Mouse (Mus musculus) c-Kit-positive CD71-positive TER-119-positive erythroid progenitor cells, embryonic 14.5 days (primary cell): ENCODE measurements at regions not wholly inside any gene's neighbourhood (a gene's known extent, or its start where the extent isn't known, plus 50 kb on each side); places are given as distances from the start of the nearest gene placed in this dataset.

Experiments
- DNase-seq: peaks from one replicate; pipeline ENCODE4 v3.0.0-alpha.2; 2013; ENCODE audit warnings: low spot score

DNA sequence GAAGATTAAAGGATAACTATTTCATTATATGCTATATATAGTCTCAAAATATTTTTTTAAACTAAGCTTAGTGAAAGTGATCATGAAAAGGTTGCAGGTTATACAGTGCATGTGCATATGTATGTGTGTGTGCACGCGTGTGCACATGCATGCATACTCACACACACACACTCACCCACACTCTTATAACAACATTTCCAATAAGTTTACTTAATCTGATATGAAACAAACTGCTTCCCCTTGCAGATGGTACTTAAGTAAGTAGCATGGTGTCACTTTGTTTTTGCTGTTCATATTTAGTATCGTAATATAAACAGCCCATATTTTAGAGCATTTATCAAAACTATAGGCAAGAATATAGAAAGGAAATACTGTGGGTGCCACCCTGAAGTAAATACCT is 275.0 kb downstream of the Gm5447 start:
- DNase-seq: no peak

DNA sequence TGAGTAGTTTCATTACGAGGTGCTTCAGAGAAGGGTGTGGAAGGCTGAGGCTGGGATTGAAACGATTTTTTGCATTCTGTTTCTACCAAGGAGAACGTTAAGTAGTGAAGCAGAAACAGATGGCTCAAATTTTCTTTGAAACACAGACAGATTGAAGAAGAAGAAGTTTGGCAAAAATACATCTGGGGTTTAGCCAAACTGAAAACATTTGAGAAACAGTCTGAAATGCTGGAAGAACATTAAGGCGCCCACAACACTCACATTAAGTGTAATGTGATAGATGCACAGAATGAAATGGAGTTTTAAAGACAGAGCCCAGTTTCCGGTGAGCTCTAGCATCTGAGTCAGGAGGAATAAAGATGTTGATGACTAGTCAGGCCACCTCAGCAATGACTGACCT is 275.5 kb downstream of the Gm5447 start:
- no peak for DNase-seq

DNA sequence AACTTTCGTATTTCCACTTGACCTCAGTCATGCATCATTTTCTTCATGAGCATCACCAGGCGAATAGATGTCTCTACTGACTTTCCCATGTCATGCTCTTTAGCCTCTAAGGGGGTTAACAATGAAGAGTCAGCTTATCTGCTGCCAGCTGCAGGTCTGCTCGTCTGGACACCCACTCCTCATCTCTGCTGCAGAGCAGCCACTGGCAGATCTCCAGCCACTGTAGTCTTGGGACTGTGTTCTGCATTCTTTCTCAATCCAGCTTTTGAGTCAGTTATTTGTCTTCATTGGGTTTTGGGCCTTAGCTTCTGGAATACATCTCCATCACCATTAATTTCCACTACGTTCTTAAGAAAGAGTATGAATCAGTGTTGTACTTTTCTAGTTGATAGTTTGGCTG is 280.0 kb downstream of the Gm5447 start:
- no peak for DNase-seq

DNA sequence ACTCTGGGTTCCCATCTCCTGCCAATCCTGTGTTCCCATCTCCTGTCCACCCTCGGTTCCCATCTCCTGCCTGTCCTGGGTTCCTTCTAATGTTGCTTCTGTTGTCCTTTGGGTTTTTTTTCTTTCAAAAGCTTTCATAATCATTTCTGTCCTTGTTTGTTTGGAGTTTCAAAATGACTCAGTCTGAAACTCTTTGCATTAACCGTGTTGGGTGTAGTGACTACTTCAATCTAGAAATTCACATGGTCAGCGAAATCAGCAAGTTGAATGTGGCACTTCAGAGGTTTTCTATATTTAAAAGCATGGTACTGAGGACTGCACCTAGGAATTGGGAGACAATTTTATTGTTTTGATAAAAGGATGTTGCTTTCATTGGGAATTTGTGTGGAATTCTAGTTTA is 280.7 kb downstream of the Gm5447 start:
- no peak for DNase-seq

DNA sequence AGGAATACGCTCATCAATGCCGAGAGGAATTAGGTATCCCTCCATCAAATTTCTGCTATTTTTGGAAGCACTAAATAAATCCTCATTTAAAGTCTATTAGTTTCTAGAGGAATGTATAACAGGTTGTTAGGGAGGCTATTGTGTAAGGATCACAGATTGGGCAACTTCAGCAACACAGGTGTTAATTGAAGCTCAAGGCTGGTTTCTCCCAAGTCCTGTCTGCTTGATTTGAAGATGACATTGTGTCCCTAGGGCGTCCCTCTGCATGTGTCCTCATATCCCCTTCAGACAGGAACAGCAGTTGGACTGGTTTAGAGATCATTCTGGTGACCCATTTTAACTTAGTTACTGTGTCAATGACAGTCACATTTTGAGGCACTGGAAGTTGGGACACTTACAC is 281.5 kb downstream of the Gm5447 start:
- DNase-seq: no peak

DNA sequence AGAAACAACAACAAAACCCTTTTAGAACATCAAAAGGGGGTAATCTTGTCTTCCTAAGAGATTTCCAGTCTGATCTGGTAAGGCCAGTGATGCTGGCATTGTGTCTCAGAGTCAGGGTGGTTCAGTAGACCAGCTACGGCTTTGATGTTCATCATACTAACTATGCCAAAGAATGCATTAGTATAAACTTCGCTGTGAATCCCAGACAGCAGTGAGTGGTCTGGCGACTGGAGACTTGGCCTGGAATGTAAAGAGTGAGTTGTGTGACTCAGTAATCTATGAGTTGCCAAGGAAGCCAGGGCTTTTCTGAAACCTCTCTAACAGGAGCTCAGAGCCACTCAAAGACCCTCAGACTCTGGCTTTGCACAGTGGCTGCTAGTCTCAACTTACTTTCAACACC is 288.1 kb upstream of the Foxq1 start:
- DNase-seq: no peak

DNA sequence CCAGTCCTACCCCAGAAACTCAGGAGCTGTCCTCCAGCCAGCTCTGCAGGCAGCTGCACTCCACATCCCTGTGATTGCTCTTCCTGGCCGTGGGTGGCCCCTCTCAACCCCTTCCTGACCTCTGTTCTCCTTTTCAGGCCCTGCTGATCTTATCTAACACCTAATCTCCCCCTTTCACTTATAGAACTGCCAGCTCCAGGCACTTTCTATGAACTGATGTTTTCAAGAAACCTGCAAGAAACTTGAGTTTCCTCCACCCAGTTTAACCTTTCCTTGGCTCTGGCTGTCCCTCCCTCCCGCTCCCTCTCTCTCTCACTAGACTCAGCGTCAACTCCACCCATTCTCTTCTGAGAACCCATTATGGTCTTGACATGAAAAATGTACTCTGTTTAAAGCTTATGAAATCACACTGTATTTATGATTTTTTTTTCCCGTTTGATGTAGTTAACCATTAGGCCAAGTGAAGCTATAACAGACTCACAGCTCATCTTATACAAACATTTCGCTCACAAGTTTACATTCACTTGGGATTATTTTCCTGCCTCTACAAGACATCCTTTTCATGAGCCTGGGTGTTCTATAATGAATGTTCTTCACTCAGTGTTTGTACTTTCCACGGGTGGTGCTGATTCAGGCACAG is 279.8 kb upstream of the Foxq1 start:
- DNase-seq: no peak

DNA sequence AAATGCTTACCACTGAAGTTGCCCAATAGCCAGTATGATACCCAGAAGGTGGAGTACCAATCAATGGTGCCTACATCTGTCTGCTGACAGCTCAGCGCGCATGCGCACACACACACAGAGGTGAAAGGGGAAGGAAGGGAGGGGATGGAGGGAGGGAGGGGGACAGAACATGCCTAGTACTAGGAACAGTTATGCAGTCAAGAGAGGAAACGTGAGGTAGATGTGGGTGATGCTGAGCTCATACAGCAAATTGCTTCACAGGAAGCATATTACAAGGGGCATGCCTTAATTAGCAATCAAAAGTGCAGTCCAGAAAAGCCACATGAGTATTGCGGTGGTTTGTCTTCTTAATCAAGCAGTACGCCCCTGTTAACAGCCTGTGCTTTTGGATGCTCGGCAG is 265.3 kb upstream of the Foxq1 start:
- no peak for DNase-seq

DNA sequence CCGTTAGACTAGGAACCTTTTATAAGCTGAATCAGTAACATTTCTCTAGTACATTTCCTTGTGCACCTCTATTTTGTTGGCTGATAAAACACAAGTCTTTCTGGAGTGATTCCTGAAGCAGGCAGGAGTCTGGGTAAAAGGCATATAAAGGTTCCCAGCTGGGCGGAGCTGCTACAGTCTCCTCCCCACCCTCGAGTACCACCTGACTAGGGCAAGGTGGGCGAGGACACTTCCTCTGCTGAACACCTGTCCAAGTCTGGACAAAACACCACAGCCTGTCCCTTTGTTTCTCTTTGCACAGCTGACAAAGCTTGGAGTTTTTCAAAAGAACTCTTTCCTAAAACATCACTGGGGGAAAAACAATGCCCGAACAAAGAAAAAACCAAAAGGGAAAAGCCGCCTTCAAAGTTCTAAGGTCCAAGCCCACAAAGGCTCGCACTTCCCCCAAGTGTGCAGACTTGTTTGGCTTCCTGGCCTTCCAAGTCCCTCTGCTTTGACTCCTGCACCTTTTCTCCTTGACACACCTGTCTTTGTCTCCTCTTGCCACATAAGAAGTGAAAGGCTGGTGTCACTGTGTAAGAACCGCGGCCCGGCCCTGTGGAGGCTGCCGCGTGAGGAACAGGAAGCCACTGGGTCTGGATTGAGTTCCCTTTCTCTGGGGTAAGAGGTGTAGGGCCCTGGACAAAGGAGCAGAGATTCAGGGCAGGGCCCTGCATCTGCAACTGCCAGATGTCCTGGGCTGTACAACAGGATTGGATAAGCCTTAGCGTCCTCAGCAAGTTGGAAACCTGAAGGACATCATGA is 263.1 kb upstream of the Foxq1 start:
- DNase-seq: no peak

DNA sequence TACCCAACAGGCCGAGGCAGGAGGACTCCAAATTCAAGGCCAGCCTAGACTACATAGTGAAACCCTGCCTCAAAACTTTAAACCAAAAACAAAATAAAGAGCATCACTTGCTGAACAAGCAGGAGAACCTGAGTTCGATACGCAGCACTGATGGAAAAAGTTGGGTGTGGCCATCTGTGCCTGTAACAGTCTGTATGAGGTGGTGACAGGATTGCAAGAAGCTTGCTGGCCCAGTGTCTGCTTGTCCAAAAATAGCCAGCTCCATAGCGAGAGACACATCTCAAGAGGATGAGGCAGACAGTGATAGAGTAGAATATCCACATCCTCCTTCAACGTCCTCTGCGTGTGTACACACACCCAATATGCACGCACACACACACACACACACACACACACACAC is 261.9 kb upstream of the Foxq1 start:
- DNase-seq: no peak

DNA sequence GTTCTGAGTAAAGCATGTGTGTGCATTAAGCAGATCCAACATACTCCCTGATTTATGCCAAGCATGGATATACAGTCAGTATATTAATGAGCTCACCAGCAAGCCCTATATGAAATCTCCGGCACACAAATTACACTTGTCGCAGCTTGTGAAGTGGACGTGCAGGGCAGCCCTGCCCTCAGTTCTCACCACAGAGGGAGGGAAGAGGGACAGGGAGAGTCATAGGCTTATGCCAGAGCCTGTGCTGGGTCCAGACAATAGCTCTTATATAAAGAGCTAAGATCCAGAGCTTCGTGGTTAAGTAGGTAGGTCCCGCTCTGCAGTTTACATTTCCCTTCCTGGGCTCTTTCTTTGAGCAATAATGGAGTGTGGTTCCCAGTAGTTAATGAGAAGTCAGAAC is 252.7 kb upstream of the Foxq1 start:
- no peak for DNase-seq

DNA sequence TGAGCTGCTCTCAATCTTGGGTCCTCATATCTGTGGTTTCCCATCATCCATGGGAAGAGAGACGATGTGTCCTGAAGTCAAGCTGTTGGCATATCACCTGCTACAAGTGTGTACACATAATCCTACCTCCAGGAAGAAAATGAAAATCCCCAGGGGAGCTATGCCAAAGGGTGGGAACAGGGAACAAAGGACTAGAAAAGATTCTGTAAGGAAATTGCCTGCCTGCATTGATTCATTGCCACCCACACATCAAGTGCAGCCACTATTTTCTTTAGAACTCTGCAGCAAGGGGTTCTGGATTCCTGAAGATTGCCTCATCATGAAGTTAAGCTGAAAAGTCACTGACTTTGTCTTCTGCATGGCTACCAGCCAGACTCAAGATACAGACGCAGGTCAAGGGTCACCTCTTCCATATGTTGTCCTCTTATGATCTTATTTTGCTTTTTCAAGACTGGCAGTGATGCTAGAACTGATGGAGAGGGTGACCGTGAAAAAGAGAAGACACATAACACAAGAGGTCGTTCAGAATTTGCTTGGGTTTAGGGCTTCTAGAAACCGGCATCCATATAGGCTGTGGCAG is 251.6 kb upstream of the Foxq1 start:
- no peak for DNase-seq

DNA sequence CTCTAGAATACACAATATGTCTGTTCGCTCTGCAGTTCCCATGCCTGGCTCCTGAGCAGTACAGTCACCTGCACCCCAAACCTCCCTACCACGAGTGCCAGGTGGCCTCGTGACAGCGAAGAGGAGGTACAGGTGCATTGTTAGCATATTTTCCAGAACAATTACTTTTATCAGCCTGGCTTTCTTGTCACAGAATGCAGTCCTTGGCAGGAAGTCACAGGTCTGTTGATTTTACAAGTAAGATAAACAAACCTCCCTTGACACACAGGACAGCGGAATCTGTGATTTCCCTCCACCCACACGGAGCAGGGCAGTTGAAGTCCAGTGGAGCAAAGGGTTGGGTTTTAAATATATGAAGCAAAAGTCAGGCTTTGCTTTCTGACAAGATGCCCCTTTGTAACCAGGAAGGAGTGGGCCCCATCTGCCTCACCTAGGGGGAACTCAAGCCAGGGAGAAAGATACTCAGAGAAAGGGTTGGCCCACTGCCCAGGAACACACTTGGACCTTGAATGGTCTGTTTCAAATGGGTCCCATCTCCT is 246.8 kb upstream of the Foxq1 start:
- no peak for DNase-seq

DNA sequence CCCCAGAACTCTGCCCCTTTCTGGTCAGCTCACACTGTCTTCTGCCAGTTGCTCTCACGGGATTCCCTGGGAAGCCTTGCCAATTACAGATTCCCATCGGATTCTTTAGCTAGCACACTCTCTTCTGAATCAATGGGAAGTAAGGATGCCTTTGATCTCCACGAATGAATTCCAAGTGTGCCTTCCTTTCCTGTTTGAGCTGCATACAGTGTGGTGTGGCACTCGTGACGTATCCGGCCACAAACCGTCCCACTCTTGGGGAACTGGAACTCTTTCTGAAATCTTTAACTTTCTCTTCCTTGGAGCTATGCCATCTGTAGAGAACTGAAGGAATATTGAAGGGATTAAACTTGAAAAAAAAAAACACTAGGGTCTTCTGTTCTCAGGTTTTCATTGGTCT is 243.2 kb upstream of the Foxq1 start:
- DNase-seq: no peak

DNA sequence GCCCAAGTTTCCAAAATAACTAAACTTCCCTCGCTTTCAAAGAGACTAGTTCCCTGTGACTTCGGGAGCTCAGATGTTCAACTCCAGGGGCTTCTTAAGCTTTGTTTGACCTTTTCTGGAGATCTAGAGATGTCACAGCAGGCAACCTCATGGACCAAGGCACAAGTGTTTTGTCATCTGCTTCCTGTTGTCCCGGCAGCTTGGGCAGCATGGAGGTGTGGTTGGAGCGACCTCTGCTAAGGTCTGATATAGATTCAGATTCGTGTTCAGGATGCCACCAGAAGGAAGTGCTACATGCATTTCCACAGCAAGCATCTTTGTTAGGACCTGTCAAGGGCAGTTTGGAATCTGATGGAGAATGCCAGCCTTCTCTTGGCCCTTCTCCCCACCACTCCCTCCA is 242.1 kb upstream of the Foxq1 start:
- DNase-seq: no peak

DNA sequence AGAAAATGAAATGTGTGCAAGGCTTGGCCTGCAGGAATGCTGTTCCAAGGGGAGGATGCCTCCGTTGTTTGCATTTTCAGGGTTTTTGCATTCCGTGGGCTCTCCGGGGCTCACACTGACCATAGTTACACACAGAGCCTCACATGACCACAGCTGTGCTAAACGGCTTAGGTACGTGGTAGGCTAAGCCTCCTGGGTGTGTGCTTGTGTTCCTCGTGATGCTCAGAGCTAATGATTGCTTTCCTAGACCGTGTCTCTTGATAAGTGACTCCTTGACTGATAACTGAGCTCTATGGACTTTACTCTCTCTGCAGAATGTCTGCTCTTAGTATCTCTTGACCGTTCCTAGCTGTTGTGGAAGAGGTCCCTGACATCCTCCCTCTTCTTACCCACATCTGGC is 238.9 kb upstream of the Foxq1 start:
- DNase-seq: no peak

DNA sequence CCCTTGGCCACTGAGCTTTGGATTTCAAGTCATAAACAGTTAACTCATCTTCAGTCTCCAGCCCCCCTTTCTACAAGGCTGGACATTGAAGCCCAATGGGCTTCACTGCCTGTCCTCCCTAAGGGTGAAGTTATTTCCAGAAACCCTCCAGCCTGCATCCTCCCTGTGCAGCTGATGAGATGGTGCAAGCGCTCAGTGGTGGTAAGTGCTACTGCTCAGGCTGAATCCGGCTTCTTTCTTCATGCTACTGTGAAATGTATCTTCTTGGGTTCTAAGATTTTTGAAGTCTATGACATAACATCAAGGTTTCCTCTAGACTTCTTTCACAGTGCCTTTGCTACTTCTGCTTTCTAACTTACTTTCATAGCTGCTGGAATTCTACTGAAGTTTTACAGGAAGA is 237.9 kb upstream of the Foxq1 start:
- DNase-seq: no peak

DNA sequence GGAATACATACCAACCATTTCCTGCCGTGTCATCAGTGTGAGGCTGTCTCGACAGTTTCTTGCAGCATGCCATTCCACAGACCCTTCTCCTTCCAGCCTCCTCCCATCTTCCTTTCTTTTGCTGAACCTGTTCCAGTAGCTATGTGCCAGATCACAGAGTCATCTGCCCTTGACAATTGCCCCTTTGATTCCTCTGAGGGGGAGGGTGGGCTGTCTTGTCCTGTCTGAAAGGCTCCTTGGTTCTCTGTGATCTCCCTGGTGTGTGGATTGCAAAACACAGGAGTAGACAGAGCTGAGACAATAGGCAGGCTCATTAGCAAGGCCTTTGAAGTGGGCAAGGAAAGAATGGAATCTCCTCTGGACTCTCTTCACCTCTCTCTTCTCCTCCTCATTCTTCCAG is 234.5 kb upstream of the Foxq1 start:
- no peak for DNase-seq

DNA sequence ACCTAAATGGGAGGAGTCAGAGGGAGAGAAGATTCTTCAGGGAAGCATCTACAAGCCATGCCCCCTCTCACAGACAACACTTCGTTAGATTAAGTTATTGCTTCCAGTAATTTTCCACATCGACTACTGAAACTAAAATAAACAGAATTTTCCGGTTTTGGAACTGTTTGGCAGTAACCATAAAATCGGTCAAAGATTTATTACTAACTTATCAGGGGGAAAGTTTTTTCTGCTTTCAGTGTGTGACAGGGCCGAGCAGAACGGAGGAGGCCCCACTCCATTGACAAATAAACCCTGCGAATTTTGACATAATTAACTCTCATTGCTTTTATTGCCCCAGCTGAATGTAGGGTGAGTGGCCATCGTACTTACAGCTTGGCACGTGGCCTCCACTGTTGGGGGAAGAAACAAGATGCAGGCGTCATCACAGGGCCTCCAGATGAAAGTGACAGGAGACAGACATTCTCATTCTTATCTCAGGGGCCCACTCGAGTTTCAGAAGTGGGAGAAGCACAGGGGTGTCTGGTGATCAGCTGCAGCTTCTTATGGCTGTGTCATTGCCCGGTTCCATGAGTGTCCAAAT is 229.6 kb upstream of the Foxq1 start:
- no peak for DNase-seq

DNA sequence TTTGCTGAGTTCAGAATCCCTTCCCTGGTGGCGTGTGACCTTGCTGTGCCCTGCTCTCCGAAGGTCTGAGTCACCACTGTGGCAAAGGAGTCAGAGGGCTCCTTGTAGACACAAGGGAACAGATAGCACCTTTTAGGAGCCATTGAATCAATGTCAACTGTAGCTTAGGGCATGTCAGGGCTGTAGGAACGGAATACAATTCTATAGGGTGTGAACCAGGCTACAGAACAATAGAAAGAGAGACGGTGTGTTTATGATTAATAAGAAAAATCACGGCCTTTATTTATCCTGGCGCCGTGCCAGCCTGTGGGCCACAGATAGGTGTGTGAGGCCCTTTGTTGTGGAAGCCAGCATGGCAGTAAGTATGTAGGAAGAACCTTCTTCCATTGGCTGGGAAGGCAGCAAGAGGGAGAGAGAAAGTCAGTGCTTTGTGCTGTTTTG is 228.4 kb upstream of the Foxq1 start:
- DNase-seq: no peak

DNA sequence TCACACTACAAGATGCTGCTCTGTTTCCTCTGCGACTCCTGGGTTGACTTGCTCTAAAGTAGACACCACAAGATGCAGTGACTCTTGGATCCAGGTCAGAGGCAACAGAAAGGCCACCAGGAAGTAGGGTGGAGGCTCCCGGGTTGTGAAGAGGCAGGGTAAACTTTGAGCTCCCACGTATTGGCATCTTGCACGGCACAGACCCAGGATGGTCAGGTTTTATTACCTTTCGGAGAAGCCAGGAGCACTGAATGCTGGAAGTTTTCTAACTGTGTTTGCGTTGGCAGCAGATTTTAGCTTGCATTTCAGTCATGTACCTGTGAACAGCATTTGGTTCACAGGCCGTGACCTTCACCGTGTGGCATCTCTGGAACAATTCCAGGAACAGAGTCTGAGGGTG is 227.2 kb upstream of the Foxq1 start:
- no peak for DNase-seq

DNA sequence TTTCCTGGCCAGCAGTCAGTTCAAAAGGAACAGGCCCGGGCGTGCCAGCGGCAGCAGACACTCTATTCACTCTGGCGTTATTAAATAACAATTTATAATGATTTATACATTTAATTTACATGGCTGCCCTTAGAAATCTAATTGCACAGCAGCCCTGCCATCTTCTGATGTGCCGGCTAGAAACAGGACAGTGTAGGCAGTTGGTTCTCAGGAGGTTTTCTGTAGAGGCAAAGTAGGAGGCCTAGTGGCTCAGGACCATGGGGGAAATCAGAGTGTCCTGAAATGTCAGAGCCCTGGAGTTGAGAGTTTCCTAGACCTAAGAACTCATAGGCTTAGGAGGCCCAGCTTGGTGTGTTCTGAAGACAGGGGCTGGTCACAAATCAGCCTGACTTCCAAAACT is 225.2 kb upstream of the Foxq1 start:
- no peak for DNase-seq

DNA sequence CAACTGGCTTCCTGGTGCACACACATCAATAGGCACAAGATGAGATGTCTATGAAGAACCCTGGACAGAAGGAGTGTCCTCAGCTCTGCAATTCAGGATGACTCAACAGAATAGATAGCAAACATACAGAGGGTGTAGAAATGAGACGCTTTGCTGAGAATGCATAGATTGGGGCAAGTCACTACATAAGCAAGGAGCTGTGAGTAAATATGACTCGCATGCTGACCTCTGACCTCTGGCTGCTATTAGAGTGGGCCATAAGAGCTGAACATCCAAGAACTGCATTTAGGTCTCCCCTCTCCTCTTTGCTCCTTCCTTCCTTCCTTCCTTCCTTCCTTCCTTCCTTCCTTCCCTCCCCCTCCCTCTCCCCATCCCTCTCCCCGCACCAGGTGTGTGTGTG is 221.0 kb upstream of the Foxq1 start:
- no peak for DNase-seq
